ENCODE assay signal across 23 mouse cellular contexts in the genomic region with DNA sequence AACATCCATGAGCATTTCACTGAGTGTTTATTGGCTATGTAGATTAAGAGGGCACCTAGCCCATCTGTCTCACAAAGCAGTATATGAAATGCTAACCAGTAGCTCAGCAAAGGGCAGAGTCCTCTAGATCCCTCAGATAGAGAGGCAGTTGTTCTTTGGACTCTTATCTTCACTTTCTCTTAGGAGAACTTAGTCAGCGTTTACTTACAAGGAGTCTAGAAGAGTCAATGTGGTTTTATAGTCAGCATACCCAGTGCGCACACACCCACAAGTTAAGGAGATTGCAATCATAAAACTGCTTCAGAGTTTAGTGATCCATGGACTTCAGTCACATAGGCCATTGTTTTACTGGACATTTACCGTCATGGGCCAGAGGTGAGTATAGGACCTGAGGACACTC. TPM values are rescaled to one million over a fixed set of nuclear protein-coding genes. Genes with fewer than 3 reads are reported as not detected.
A peak's percentile ranks its signal among the peaks of the same experiment; 100 is the strongest.
DNase-seq lines count a peak whose midpoint lies in the region; ATAC-seq and TF ChIP-seq lines count a peak whose summit lies in the region.
"Had no signal": no experiment of that assay in that cellular context is flagged by ENCODE, and none has a peak within 500 bp of the region (broad histone marks: within the 10 kb centered on the region; RNA-seq: fewer than 3 reads in every experiment).

No protein-coding gene starts in this region.

- H3K9me3 ChIP-seq in liver, embryonic 14.5 days (ENCODE audit: control insufficient read depth, low read length): no peaks in the 10 kb centered on the region
- no peaks in the 10 kb centered on the region for H3K9me3 ChIP-seq in liver, embryonic 12.5 days (replicated peaks)
- H3K9me3 ChIP-seq: embryonic facial prominence, embryonic 15.5 days; forebrain, embryonic 15.5 days; heart, embryonic 10.5 days; hindbrain, embryonic 15.5 days; midbrain, embryonic 13.5 days had no signal

- TF ChIP-seq CTCF in kidney, adult 2 months (conservative IDR thresholded peaks at IDR 0.05; ENCODE audit: insufficient read depth, insufficient read length, low read depth, low read length): no peak
- no peak for TF ChIP-seq CTCF in liver, embryonic 14.5 days (IDR thresholded peaks at IDR 0.05; ENCODE audit: low read depth)

- peaks cover 6% of the 10 kb centered on the region for H3K4me1 ChIP-seq in kidney, adult 2 months (ENCODE audit: control insufficient read depth, insufficient read depth, low read length)
- H3K4me1 ChIP-seq in liver, embryonic 14.5 days (replicated peaks; ENCODE audit: control insufficient read depth in 2 of 2, insufficient read depth in 2 of 2, low read length in 1 of 2): 0 out of 4 replicates have a peak, but pooled peaks cover 0 to 2% of the 10 kb centered on the region in 2 experiments
- H3K4me1 ChIP-seq in liver, embryonic 12.5 days: peaks cover 11% of the 10 kb centered on the region; the same call in 1 of the 2 replicates
- H3K4me1 ChIP-seq: forebrain, embryonic 15.5 days had no signal

- DNase-seq in kidney, adult 2 months: peak; percentile 24
- DNase-seq in kidney, postnatal 10 days: no peak
- no peak for DNase-seq in liver, embryonic 14.5 days (ENCODE audit: low read depth in 3 of 3, low spot score in 3 of 3)
- no peak for DNase-seq in left cerebral cortex, postnatal 14 days (ENCODE audit: low spot score in 2 of 2)
- DNase-seq in adrenal gland, postnatal 4 days (ENCODE audit: low spot score in 2 of 2): no peak
- DNase-seq: adrenal gland, postnatal 14 days; cerebellum, adult 8-10 months; gastrocnemius, postnatal 10 days; heart, postnatal 4 days; liver, postnatal 0 days; right cerebral cortex, postnatal 14 days; spleen, adult 18-20 months; thymus, postnatal 25 days had no signal

- no peak overlapping the region for H3K27ac ChIP-seq in kidney, adult 2 months (ENCODE audit: insufficient read depth, low read depth, low read length)
- H3K27ac ChIP-seq in liver, embryonic 14.5 days: no peak overlapping the region
- no peak overlapping the region for H3K27ac ChIP-seq in liver, embryonic 12.5 days
- H3K27ac ChIP-seq: embryonic facial prominence, embryonic 15.5 days; forebrain, embryonic 15.5 days; heart, embryonic 10.5 days; hindbrain, embryonic 15.5 days; midbrain, embryonic 13.5 days had no signal

- ATAC-seq in liver, embryonic 14.5 days (ENCODE audit: insufficient read depth): 0 out of 2 replicates have a peak, but pooled peaks have one; percentile 15
- ATAC-seq in liver, embryonic 12.5 days: no peak
- peak; percentile 54 for ATAC-seq in megakaryocyte-erythroid progenitor cell, adult 5-6 weeks (replicated peaks; ENCODE audit: low FRiP score, low TSS enrichment, poor library complexity, severe bottlenecking)
- ATAC-seq in inflammation-experienced regulatory T-cells, adult 6 months: no peak
- ATAC-seq: CD4-positive, CD25-positive, alpha-beta regulatory T cell, adult 4 months; forebrain, embryonic 15.5 days; liver, postnatal 0 days; lung, postnatal 0 days; midbrain, embryonic 13.5 days had no signal

- WGBS in kidney, adult 2 months: 48% methylated on average over 3 of the region's 3 CpGs
- WGBS in liver, embryonic 14.5 days (ENCODE audit: insufficient replicate concordance): 35% methylated on average over 3 of the region's 3 CpGs
- 53% methylated on average over 3 of the region's 3 CpGs for WGBS in liver, embryonic 12.5 days (ENCODE audit: insufficient replicate concordance)

- no peak for TF ChIP-seq EP300 in liver, embryonic 14.5 days (IDR thresholded peaks at IDR 0.05; ENCODE audit: low read depth)

- no peak overlapping the region for H3K4me2 ChIP-seq in liver, embryonic 14.5 days (ENCODE audit: low read depth)
- no peak overlapping the region for H3K4me2 ChIP-seq in liver, embryonic 12.5 days
- H3K4me2 ChIP-seq: embryonic facial prominence, embryonic 15.5 days; forebrain, embryonic 15.5 days; hindbrain, embryonic 15.5 days; midbrain, embryonic 13.5 days had no signal

- TF ChIP-seq POLR2A in kidney, adult 2 months (IDR thresholded peaks at IDR 0.05; ENCODE audit: low read depth, low read length): no peak

- intact Hi-C loops in left cerebral cortex, postnatal 14 days (cut with DNase I): no loop called here

- H3K36me3 ChIP-seq in kidney, adult 2 months (ENCODE audit: control insufficient read depth, insufficient read depth, low read length): no peaks in the 10 kb centered on the region
- H3K36me3 ChIP-seq in liver, embryonic 14.5 days (replicated peaks; ENCODE audit: control insufficient read depth, insufficient read depth, low read depth): no peaks in the 10 kb centered on the region
- H3K36me3 ChIP-seq in liver, embryonic 12.5 days: peaks cover 15% of the 10 kb centered on the region
- H3K36me3 ChIP-seq: embryonic facial prominence, embryonic 15.5 days; forebrain, embryonic 15.5 days; heart, embryonic 10.5 days; hindbrain, embryonic 15.5 days had no signal

- H3K27me3 ChIP-seq in kidney, adult 2 months (replicated peaks; ENCODE audit: control insufficient read depth, insufficient read depth, low read length): no peaks in the 10 kb centered on the region
- H3K27me3 ChIP-seq in liver, embryonic 14.5 days (ENCODE audit: control insufficient read depth, insufficient read depth, low read length): no peaks in the 10 kb centered on the region
- no peaks in the 10 kb centered on the region for H3K27me3 ChIP-seq in liver, embryonic 12.5 days (replicated peaks)
- H3K27me3 ChIP-seq: embryonic facial prominence, embryonic 15.5 days; forebrain, embryonic 15.5 days; hindbrain, embryonic 15.5 days; midbrain, embryonic 13.5 days had no signal

- no peak overlapping the region for H3K4me3 ChIP-seq in kidney, adult 2 months (ENCODE audit: insufficient read depth, low read depth, low read length)
- H3K4me3 ChIP-seq in liver, embryonic 14.5 days (ENCODE audit: insufficient read depth in 1 of 2, low read depth in 2 of 2, low read length in 2 of 2): no peak overlapping the region
- no peak overlapping the region for H3K4me3 ChIP-seq in liver, embryonic 12.5 days
- H3K4me3 ChIP-seq: embryonic facial prominence, embryonic 15.5 days; forebrain, embryonic 15.5 days; heart, embryonic 10.5 days; hindbrain, embryonic 15.5 days; midbrain, embryonic 13.5 days had no signal

- H3K9ac ChIP-seq in liver, embryonic 14.5 days (replicated peaks): no peak overlapping the region
- no peak overlapping the region for H3K9ac ChIP-seq in liver, embryonic 12.5 days
- H3K9ac ChIP-seq: embryonic facial prominence, embryonic 15.5 days; forebrain, embryonic 15.5 days; hindbrain, embryonic 15.5 days; liver, postnatal 0 days; midbrain, embryonic 13.5 days had no signal

RNA-seq across cellular contexts. Expression of gene Iqgap2, which starts 54.8 kb away (rescaled TPM):
- 10.5 and 12.5 TPM in 2 replicates for polyA plus RNA-seq in kidney, adult 2 months (2012; rRNA removed)
- polyA plus RNA-seq in liver, embryonic 14.5 days (2012; rRNA removed): 6.1 and 10.8 TPM in 2 replicates
- polyA plus RNA-seq in liver, embryonic 14.5 days (2014; fragmentation: Nextera tagmentation; extraction: Ambion mirVana): 11.8 TPM in 2 replicates
- polyA plus RNA-seq in liver, embryonic 12.5 days (2016; fragmentation: Nextera tagmentation; extraction: Ambion mirVana): 14.5 and 14.7 TPM in 2 replicates
- 42.7 and 49.2 TPM in 2 replicates for total RNA-seq in megakaryocyte-erythroid progenitor cell, adult 5-6 weeks (2014; fragmentation: Nextera tagmentation)
- total RNA-seq in megakaryocyte-erythroid progenitor cell, adult 5-6 weeks (2017): 91.1 and 135 TPM in 2 replicates
- total RNA-seq in left cerebral cortex, postnatal 14 days (2021): 10 to 100 TPM; 15.9 to 17.2 TPM
- 10 to 100 TPM; 12.7 to 20.0 (median 13.9) TPM for polyA plus RNA-seq in inflammation-experienced regulatory T-cells, adult 6 months (2017; shearing (Covaris generic))
- total RNA-seq in adrenal gland, postnatal 4 days (2021): 10 to 100 TPM; 93.7 to 97.7 TPM

Comparison
In these comparisons a context has a peak if more than half of its experiments do, and no peak if none do; other contexts are left out.
1. ATAC-seq: peak in liver, embryonic 14.5 days (single experiment) and megakaryocyte-erythroid progenitor cell, adult 5-6 weeks (single experiment); none in liver, embryonic 12.5 days (single experiment) and inflammation-experienced regulatory T-cells, adult 6 months (single experiment).